Mouse (Mus musculus) limb, embryonic 14.5 days (tissue): ENCODE measurements around the gene Pcca. TPM values are rescaled to one million over a fixed set of nuclear protein-coding genes. Genes with fewer than 3 reads are reported as not detected.

ENCODE experiments used
- ATAC-seq: fragments of 200-750 bp; cut with Nextera tagmentation; 2 replicates; pipeline ENCODE4 v1.8.0; 2017; ENCODE audit warnings: low read depth, moderate number of reproducible peaks, moderate TSS enrichment; ENCODE audit not compliant: low FRiP score
- DNase-seq: peaks from one replicate; pipeline ENCODE4 v3.0.0-alpha.2; 2015; ENCODE audit warnings: low spot score
- H3K27ac ChIP-seq: fragments of 300-500 bp; sonication (generic); replicated peaks from 2 replicates; pipeline ENCODE4 v1.5.1; 2014; ENCODE audit warnings: low read depth, mild to moderate bottlenecking, low read length, moderate library complexity, mixed read lengths
- H3K27me3 ChIP-seq: fragments of 300-500 bp; sonication (generic); 2 replicates; pipeline ENCODE4 v1.6.1; 2014; ENCODE audit warnings: low read length, mixed read lengths; ENCODE audit not compliant: control insufficient read depth, insufficient read depth
- H3K36me3 ChIP-seq: fragments of 300-500 bp; sonication (generic); 2 replicates; pipeline ENCODE4 v1.6.1; 2014; ENCODE audit warnings: mild to moderate bottlenecking, low read length, moderate library complexity, mixed read lengths; ENCODE audit not compliant: control insufficient read depth, insufficient read depth
- H3K4me1 ChIP-seq: fragments of 300-500 bp; sonication (generic); 2 replicates; pipeline ENCODE4 v1.6.1; 2014; ENCODE audit warnings: antibody characterized with exemption, low read length, mixed read lengths; ENCODE audit not compliant: control insufficient read depth, insufficient read depth
- H3K4me2 ChIP-seq: fragments of 300-500 bp; sonication (generic); replicated peaks from 2 replicates; pipeline ENCODE4 v1.6.1; 2014; ENCODE audit warnings: low read depth, mild to moderate bottlenecking, low read length, moderate library complexity; ENCODE audit not compliant: severe bottlenecking
- H3K4me3 ChIP-seq: fragments of 300-500 bp; sonication (generic); replicated peaks from 2 replicates; pipeline ENCODE4 v1.5.1; 2014; ENCODE audit warnings: low read length
- H3K9ac ChIP-seq: fragments of 300-500 bp; sonication (generic); 2 replicates; pipeline ENCODE4 v1.6.1; 2014; ENCODE audit warnings: mild to moderate bottlenecking, low read depth, low read length, moderate library complexity; ENCODE audit not compliant: severe bottlenecking
- H3K9me3 ChIP-seq: fragments of 300-500 bp; sonication (generic); 2 replicates; pipeline ENCODE4 v1.6.1; 2016; ENCODE audit warnings: low read length; ENCODE audit not compliant: control insufficient read depth
- POLR2A ChIP-seq: fragments of 200-500 bp; IDR thresholded peaks from 2 replicates; pipeline ENCODE4 v1.8.0; 2012; ENCODE audit warnings: inconsistent platforms, mild to moderate bottlenecking, moderate library complexity, borderline replicate concordance; ENCODE audit not compliant: insufficient read depth, insufficient read length; ENCODE audit errors: extremely low read depth
- WGBS: fragments of 180-500 bp; shearing (Covaris S2); extraction: QIAGEN DNeasy Blood & Tissue Kit; methylation state at CpG from one replicate; pipeline ENCODE4 v1.1.7; 2014; 5-methylcytosine and 5-hydroxymethylcytosine counted together
- polyA plus RNA-seq, 2 experiments: library from polyadenylated mRNA; depleted of rRNA in 1 of 2; stranded (reverse) in 1 of 2; unstranded in 1 of 2; fragments of >200 nt; fragmentation: Nextera tagmentation in 1 of 2; extraction: Ambion mirVana in 1 of 2; gene quantifications; 2 replicates each; pipeline versions ENCODE4 v1.2.1 to v1.2.3; 2012 to 2014

Gene Pcca
- polyA plus RNA-seq, 2 experiments, result 15.7 to 17.3 TPM

DNA sequence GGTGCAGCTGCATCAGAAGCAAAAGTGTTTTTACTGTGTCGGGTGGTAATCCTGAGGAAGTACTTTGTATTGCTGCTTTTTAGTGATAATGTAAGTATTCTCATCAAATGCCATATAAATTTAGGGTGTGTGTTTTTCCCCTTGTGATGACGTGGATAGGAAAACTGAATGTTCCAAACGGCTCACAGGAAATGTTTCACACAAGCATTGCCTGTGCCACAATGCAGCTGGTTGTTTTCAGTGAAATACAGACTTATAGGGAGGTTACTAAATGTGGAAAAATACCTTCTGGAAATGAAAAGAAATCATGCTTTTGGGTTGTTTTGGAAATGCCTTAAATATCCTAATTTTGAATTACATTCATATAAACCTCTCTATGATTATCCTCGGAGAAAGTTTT, 250.6 kb downstream of the Pcca start:
- Histone ChIP-seq H3K27ac (no peak overlapping the region), H3K9me3 (no peaks in the 10 kb centered on the region), H3K4me2 (no peak overlapping the region), H3K4me3 (no peak overlapping the region), H3K27me3 (no peaks in the 10 kb centered on the region), H3K9ac (no peak overlapping the region), H3K36me3 (no peaks in the 10 kb centered on the region), H3K4me1 (no peaks in the 10 kb centered on the region)
- ATAC-seq (no peak), DNase-seq (no peak)
- 73% methylated on average over 4 of the region's 4 CpGs for WGBS
- no peak for TF ChIP-seq POLR2A

DNA sequence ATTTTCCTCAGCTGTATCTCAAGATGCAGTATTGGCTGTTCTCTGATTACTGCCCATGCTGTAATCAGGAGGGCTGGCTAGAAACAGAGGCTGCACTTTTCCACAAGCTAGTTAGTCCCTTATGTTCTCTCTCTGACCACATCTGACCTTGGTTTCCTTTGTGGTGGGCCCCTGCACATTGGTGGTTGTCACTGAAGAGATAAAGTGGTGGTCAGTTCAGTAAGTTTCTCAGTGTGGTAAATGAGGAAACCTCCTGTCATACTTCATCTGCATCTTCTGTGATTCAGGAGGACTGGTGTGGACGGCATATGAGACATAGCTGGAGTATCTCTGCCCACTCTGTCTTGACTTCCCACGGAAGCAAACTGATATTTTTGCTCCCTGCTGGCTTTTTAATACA, 254.1 kb downstream of the Pcca start:
- H3K9ac ChIP-seq, result no peak overlapping the region
- no peak overlapping the region for H3K4me2 ChIP-seq
- no peak for TF ChIP-seq POLR2A
- no peaks in the 10 kb centered on the region for H3K36me3 ChIP-seq
- 81% methylated on average over 2 of the region's 2 CpGs for WGBS
- ATAC-seq, result no peak
- no peaks in the 10 kb centered on the region for H3K9me3 ChIP-seq
- no peak overlapping the region for H3K27ac ChIP-seq
- DNase-seq, result no peak
- H3K4me3 ChIP-seq, result no peak overlapping the region
- no peaks in the 10 kb centered on the region for H3K4me1 ChIP-seq
- H3K27me3 ChIP-seq, result no peaks in the 10 kb centered on the region

DNA sequence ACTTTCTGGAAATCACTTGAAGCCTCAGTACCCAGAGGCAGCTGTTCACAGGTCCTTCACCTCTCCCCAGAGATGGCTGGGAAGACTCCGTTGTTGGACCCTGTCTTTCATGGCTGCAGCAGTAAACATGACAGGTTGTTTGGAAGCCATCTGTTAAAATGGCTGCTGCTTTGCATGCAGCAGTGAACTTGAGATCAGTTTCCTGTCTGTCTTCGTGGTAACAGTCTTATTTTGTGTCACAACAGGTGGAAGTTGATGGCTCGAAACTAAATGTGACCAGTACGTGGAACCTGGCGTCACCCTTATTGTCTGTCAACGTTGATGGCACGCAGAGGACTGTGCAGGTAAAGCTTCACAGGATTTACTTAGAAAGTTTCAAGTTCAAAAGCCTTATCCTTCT, 256.0 kb downstream of the Pcca start:
- ATAC-seq (no peak), DNase-seq (no peak)
- WGBS, result 81% methylated on average over 7 of the region's 7 CpGs
- Histone ChIP-seq H3K27me3 (no peaks in the 10 kb centered on the region), H3K4me1 (no peaks in the 10 kb centered on the region), H3K4me2 (no peak overlapping the region), H3K36me3 (no peaks in the 10 kb centered on the region), H3K9ac (no peak overlapping the region), H3K4me3 (no peak overlapping the region), H3K27ac (no peak overlapping the region), H3K9me3 (no peaks in the 10 kb centered on the region)
- TF ChIP-seq POLR2A, result no peak

DNA sequence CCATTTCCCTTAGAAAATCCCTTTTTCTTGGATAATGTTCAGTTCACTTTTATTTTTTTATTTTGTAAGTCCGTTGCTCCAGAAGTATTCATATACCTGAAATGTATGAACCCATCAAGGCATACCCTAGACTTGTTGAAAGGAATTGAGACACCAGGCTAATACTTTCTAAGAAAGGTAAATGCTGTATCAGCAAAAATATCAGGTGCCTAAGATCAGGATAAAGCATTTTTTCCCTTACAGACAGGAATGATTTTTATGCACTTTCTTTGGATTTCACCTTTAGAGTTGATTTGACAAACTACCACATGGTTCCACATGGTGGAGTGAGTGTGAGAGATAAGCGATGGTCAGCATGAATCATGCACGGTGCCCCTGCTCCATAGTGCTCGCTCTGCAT, 259.2 kb downstream of the Pcca start:
- H3K4me1 ChIP-seq, result no peaks in the 10 kb centered on the region
- no peaks in the 10 kb centered on the region for H3K36me3 ChIP-seq
- no peak overlapping the region for H3K27ac ChIP-seq
- H3K4me3 ChIP-seq, result no peak overlapping the region
- 94% methylated on average over 4 of the region's 4 CpGs for WGBS
- ATAC-seq, result no peak
- no peaks in the 10 kb centered on the region for H3K27me3 ChIP-seq
- no peak for TF ChIP-seq POLR2A
- DNase-seq, result no peak
- H3K9me3 ChIP-seq, result no peaks in the 10 kb centered on the region
- no peak overlapping the region for H3K9ac ChIP-seq
- no peak overlapping the region for H3K4me2 ChIP-seq

DNA sequence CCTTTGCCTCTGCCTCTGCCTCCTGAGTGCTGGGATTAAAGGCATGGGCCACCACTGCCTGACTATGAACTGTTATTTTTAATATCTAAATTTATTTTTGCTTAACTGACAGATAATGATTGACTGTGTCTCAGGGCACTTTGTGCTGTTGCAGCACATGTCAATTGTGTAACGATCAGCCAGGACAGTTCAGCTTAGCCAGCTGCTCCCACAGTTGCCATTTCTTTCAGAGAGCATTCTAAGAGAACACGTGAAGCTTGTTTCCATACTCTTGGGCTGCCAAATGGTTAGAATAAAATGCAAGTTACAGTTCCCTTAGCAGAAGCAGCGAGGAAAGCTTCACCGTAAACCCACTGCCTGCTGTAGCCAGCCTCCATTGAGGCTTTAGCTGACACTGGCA, 266.2 kb downstream of the Pcca start:
- ATAC-seq, result no peak
- Histone ChIP-seq H3K9me3 (no peaks in the 10 kb centered on the region), H3K4me3 (no peak overlapping the region), H3K4me2 (no peak overlapping the region), H3K36me3 (no peaks in the 10 kb centered on the region), H3K27me3 (no peaks in the 10 kb centered on the region), H3K4me1 (no peaks in the 10 kb centered on the region), H3K9ac (no peak overlapping the region), H3K27ac (no peak overlapping the region)
- no peak for DNase-seq
- WGBS, result 76% methylated on average over 4 of the region's 4 CpGs
- no peak for TF ChIP-seq POLR2A

DNA sequence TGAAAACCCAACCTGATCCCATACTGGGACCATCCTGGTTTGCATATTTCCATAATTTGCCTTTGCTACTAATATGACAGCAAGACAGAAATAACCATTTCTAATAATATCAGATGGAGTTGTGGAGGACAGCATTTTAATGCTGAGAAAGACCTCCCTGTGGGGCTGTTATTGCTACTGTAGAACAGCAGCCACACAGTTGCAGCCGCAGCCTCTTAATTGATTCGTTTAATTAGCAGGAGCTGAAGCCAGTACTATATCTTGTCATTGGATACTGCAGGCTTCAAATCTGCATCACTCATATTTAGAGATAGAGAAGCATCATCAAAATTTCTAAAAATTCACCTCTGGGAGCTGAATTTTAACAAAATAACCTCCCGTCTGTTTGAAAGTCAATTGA, 286.9 kb downstream of the Pcca start:
- Histone ChIP-seq H3K4me1 (no peaks in the 10 kb centered on the region), H3K27me3 (no peaks in the 10 kb centered on the region), H3K9me3 (no peaks in the 10 kb centered on the region), H3K36me3 (no peaks in the 10 kb centered on the region), H3K27ac (no peak overlapping the region), H3K4me2 (no peak overlapping the region), H3K9ac (no peak overlapping the region), H3K4me3 (no peak overlapping the region)
- ATAC-seq, result no peak
- 82% methylated on average over 3 of the region's 3 CpGs for WGBS
- no peak for DNase-seq
- TF ChIP-seq POLR2A, result no peak
